Mouse (Mus musculus) left cerebral cortex, adult 2 months (tissue): ENCODE results near the gene B230217C12Rik. TPM values are rescaled to one million over a fixed set of nuclear protein-coding genes. Genes with fewer than 3 reads are reported as not detected.

Source experiments
- DNase-seq, 2 experiments: peaks; one replicate each; pipeline ENCODE4 v3.0.0; 2021 to 2022; ENCODE audit warnings: low spot score in 2 of 2, mixed read lengths in 1 of 2; ENCODE audit errors: extremely low spot score in 1 of 2
- H3K27ac ChIP-seq: fragments of 200-600 bp; 2 replicates; pipeline ENCODE4 v1.8.1; 2022
- H3K4me3 ChIP-seq: fragments of 200-600 bp; 2 replicates; pipeline ENCODE4 v1.8.1; 2022
- CTCF ChIP-seq: fragments of 200-600 bp; IDR thresholded peaks from 2 replicates; pipeline ENCODE4 v1.8.1; 2022; ENCODE audit warnings: antibody characterized with exemption, mild to moderate bottlenecking, moderate library complexity
- intact Hi-C: fragments of 180-260 bp; cut with DNase I; formaldehyde crosslinking; loops from one replicate; pipeline ENCODE4 v1.15.1; 2025
- total RNA-seq, 2 experiments: library from RNA; stranded (reverse); gene quantifications; 2 replicates each; pipeline ENCODE4 v1.2.3; 2021

The B230217C12Rik gene
- total RNA-seq, 2 experiments from 2014 or later = 77.6 to 78.9 TPM

DNA sequence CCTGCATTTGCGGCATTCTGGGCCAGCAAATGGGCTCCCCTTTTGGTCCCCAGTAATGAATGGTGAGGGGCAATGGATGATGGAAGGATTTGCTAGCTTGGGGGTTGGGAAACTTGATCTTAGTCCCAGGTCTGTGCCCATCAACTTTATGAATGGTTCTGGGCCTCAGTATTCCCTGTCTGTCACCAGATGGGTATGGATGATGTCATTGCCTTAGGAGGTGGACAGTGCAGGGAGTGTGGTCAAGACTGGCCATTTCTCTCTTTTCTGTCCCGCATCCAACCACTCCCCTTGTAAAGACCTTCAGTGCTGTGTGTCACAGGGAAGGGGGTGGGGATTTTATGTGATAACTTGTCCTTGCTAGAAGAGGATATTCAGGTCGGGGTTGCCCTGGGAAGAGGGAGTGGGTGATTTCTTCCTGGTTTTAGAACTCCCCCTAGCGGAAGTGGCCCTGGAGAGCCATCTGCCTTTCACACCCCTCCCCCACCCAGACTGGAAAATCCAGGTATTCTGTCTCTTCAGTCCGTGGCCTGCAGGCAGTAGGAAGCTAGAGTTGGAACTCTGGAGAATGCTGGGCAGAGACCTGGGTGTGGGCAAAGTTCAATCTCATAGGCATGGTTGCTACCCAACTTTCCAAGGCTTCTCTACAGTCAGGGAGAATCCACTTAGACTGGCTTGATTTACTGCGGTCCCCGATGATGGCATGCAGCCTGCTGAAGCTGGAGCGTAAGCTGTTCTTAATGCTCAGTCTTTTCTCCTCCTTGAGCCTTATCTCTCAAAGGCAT is 39.0 kb upstream of the B230217C12Rik start:
- peak; percentile 58 for TF ChIP-seq CTCF
- DNase-seq = no peak
- peak overlapping the region; percentile 75 for H3K4me3 ChIP-seq
- intact Hi-C loops = loop anchor here (1.0 to 2.0 kb wide), 2 partner anchors 40 to 83 kb away; partner anchors contain the start of gene Fbxo47
- peak overlapping the region; percentile 98 for H3K27ac ChIP-seq

DNA sequence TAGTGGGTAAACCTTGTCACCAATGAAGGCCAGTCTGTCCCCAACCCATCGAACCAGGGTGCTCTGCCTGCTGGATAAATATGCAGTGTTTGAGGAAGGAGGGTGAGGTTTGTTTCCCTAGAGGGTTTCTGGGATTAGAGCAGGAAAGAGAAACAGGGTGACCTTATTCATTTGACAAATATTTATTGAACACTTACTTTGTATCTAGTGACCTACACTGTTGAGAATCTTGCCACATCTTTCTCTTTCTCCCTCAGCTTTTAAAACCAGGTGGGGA is 38.4 kb upstream of the B230217C12Rik start:
- DNase-seq = no peak
- intact Hi-C loops = no loop called here
- H3K27ac ChIP-seq = peak overlapping the region; percentile 98
- peak overlapping the region; percentile 75 for H3K4me3 ChIP-seq
- no peak for TF ChIP-seq CTCF

DNA sequence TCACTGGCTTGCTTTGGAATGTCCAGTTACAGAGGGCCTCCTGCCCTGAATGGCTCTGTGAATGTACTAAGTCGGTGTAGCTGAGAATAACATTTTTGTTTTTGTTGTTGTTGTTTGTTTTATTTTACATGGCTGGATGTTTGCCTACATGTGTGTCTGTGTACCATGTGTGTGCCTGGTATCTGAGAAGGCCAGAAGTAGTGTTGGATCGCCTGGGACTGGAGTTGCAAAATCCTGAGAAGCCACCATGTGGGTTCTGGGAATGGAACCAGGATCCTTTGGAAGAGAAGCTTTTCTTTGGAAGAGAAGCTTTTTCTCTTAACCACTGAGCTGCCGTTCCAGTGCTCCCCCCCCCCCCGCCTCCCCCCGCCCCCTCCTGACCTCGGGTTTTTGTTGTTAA is 38.1 kb upstream of the B230217C12Rik start:
- no peak for TF ChIP-seq CTCF
- Histone ChIP-seq H3K4me3 (peak overlapping the region; percentile 75; the same call in 1 of the 2 replicates), H3K27ac (peak overlapping the region; percentile 98; the same call in 1 of the 2 replicates)
- DNase-seq = no peak
- intact Hi-C loops = no loop called here

DNA sequence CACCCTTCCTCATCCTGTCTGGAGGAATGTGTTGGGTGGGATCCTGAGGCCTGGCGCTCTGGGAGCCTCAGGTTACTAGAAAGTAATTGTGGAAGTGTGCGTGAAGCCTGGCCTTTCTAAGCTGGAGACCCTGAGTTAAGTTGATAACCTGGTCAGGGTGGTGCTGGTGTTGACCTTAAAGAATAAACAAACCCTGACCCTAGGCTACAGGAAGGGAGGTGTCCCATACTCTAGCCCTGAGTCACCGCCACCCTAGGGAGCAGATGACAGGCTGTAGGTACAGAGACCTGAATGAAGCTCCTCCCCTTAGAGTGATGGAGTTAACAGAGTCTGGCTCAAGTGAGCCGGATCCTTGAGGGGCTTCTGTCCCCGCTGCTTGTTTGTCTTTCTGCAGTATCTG is 36.7 kb upstream of the B230217C12Rik start:
- no peak overlapping the region for H3K4me3 ChIP-seq
- TF ChIP-seq CTCF = no peak
- peak overlapping the region; percentile 4; the same call in 1 of the 2 replicates for H3K27ac ChIP-seq
- intact Hi-C loops = no loop called here
- DNase-seq = no peak

DNA sequence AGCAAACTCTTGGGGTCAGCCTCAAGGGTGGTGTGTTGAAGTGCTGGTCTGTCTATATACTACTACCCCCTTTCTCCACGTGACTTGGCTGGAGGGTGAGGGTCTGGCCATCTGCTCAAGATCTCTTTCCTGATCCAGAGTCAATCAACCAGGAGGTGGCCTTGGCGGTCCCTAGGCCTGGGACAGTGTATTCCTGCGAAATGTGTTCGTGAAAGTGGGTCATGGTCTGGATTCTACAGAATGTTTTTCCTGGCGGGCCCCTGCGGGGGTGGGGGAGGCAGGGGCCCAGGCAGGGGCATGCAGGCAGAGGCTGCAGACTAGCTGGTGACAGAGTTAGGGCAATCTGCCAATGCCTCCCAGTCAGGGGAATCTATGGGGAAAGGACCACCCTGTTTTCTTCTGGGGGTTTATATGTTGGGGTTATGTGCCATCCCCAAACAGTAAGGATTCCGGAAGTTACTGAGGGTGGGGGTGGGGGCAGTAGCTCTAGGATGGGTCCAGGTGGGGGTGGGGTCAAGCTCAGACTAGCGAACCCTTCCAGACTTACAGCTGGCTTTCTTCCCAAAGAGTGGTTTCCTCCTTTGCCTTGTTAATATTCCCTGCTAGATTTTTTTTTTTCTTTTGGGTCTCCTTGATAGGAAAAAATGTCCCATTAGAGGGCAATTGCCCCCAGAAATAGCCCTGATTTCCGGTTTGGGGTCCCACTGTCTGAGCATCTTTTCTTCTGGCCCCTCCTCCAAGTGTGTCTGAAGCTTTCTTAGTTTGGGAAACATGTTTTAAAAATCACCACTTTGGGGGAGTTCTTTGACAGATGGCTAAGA is 35.5 kb upstream of the B230217C12Rik start:
- Histone ChIP-seq H3K27ac (peak overlapping the region; percentile 72; the same call in 1 of the 2 replicates), H3K4me3 (no peak overlapping the region)
- intact Hi-C loops = no loop called here
- TF ChIP-seq CTCF = no peak
- DNase-seq = no peak

DNA sequence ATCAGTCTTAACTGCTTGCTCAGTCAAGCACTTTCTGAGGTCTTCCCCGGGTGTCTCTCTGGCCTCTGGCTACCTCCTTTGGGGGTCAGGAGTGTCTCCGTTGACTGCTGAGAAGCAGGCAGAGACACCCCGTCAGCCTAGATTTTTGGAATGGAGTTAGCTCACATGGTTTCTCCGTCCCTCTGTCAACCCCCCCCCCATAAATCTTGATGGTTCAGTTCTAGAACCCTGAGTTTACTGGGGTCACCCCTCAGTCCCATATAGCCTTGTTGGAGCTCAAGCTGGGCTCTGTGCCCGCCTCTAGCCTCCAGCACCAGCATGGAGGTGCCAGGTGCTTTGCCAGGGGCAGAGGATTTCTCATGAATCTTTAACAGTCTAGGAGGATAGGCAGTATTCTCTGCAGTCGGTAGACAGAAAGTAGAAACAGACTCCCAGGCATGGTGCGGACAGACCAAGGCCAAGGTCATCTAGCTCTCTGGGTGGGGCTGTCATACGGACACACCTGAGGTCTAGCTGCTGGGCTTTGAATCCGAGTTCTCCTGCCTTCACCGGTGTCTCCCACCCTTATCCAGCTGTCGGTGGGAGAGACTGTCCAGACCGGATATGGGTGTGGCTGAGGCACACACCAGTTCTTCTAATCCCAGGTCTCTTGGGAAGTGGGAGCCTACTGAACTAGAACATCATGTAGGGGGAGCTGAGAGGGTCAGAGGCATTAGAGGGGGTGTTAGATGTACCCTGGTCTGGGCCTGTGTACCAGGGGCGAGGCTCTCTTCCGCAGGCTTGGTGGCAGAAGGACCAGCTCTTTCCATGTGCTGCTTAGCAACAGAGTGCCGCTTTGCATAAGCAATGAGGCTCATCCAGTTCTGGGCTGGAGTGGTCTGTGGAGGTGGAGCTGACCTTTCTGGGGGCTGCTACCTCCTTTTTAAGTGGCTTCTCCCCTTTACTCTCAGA is 34.6 kb upstream of the B230217C12Rik start:
- no peak for DNase-seq
- intact Hi-C loops = no loop called here
- peak overlapping the region; percentile 19 for H3K4me3 ChIP-seq
- H3K27ac ChIP-seq = peak overlapping the region; percentile 72
- TF ChIP-seq CTCF = no peak

DNA sequence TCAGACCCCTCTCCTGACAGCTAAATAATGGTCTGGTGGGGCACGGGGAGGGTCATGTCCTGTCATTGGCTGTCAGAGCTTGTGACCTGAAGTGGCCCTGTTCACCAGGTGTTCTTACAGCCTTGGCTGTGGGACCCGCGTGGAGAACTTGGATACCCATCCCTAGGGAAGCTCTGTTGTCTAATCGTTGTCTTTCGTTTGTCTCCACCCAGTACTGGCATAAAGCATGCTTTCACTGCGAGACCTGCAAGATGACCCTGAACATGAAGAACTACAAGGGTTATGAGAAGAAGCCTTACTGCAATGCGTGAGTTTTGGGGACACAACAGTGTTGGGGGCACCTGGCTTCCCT is 34.0 kb upstream of the B230217C12Rik start:
- TF ChIP-seq CTCF = no peak
- no peak for DNase-seq
- Histone ChIP-seq H3K4me3 (no peak overlapping the region), H3K27ac (peak overlapping the region; percentile 72)
- intact Hi-C loops = no loop called here

DNA sequence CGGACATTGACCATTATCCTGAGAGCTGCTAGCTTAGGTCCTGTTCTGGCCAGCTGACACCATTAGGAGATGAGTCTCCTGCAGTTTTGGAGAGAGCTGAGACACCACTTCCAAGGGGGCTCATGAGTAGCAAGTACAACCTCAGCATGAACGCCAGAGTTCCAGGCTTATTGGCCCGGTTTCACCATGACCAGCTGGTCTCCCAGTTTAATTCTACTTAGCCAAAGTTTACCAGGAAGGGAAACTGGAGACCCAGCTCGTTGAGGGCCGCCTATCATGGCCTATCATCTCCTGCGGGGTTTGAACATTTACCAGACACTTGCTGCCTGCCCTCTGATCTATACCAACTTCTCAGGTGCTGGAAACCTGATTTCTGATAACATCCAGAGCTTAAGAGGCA is 33.0 kb upstream of the B230217C12Rik start:
- intact Hi-C loops = no loop called here
- no peak overlapping the region for H3K4me3 ChIP-seq
- DNase-seq = no peak
- no peak for TF ChIP-seq CTCF
- peak overlapping the region; percentile 44; the same call in 1 of the 2 replicates for H3K27ac ChIP-seq

DNA sequence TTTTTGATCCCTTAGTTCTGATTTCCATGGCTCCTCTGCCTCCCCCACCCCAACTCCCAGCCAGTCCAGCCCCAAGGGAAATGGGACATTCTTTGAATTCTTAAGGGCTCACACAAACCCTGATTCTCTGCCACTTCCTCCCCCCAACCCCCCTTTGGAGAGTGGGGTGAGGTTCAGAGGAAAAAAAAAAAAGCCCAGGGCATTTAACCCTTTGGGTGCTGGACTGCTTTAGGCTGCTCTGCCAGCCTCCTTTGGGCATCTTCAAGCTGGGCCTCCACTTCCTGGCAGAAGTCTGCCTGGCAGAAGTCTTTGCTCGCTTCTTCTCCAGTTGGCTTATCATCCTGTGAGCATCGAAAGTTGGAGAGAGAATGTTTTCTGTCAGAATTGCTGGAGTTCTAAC is 32.5 kb upstream of the B230217C12Rik start:
- intact Hi-C loops = no loop called here
- H3K27ac ChIP-seq = peak overlapping the region; percentile 44
- no peak overlapping the region for H3K4me3 ChIP-seq
- DNase-seq = no peak
- TF ChIP-seq CTCF = no peak

DNA sequence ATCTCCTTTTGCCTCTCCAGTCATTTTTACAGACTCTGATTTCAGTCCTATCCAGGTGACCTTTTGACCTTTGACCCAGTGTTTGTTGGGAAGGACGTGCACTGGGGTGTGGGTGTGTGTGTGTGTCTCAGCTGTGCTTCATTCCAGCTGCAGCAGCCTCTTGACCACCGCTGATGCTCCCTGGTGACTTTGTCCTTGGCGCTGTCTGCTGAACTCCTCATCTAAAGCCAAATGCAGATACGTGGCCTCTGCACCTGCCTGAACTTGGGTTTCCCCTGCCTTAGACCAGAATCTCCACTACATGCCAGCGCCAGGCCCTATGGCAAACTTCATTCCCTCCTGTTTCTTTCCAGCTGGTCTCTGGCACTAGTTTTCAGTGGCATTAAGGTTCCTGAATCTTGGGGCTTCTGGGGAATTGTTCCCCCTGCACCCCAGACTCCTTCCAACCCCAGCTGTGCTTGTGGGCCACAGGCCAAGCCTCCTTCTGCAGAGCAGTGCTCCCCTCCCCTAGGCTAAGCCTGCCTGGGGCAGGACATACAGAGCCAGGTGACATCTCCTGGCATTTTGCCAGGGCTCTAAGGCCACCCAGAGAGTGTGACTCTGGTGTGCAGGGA is 31.9 kb upstream of the B230217C12Rik start:
- intact Hi-C loops = no loop called here
- DNase-seq = no peak
- Histone ChIP-seq H3K27ac (peak overlapping the region; percentile 63), H3K4me3 (no peak overlapping the region)
- no peak for TF ChIP-seq CTCF

DNA sequence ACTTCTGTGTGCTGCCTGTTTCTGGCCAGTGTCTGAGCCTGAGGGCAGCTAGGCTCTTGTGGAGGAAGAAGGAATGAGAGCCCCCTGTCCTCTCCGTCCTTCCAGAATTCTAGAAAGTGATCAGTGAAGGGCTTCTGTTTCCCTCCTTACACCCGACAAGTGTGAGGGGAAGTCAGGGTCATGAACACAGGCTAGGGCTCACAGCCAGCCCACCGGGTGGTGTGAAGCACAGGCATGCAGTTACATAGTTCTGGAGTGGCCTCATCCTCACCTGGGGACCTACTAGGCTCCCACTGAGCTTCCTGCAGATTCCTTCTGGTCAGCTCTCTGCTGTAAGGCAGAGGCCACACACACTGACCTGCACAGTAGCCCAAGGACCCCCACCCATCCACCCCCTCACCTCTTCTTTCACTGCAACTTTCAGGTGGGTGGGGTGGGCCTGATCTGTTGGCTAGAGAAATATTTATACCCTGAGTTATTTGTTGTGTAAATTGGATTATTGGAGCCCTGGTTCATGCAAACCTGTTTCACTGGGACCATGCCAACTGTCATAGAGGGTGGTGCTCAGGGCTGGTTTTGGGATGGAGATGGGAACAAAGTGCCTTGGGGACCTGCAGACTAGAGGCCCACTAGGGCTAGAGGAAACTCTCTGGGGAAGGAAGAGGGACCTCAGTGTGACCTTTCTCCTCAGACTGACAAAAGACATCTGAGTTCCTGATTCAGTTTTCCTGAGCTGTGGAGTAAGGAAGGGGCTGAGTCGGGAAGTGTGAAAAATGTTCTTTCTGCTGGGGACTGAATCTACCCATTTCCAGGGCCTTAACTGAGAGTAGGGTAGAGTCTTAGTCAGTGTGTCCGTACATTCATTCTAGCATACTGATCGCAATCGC is 31.1 kb upstream of the B230217C12Rik start:
- intact Hi-C loops = no loop called here
- peak overlapping the region; percentile 63 for H3K27ac ChIP-seq
- DNase-seq = no peak
- H3K4me3 ChIP-seq = no peak overlapping the region
- TF ChIP-seq CTCF = no peak
